Mouse (Mus musculus) forebrain, embryonic 13.5 days (tissue): ENCODE measurements around the gene Retreg1. TPM values are rescaled to one million over a fixed set of nuclear protein-coding genes. Genes with fewer than 3 reads are reported as not detected.
A peak's percentile ranks its signal among the peaks of the same experiment; 100 is the strongest.

ENCODE experiments used
- ATAC-seq: fragments of 200-750 bp; cut with Nextera tagmentation; 2 replicates; pipeline ENCODE4 v1.8.0; 2017
- H3K27ac ChIP-seq: fragments of 300-500 bp; sonication (generic); 2 replicates; pipeline ENCODE4 v1.5.1; 2015; ENCODE audit warnings: inconsistent platforms, mild to moderate bottlenecking, moderate library complexity
- H3K27me3 ChIP-seq: fragments of 300-500 bp; sonication (generic); 2 replicates; pipeline ENCODE4 v1.6.1; 2015; ENCODE audit warnings: mild to moderate bottlenecking, inconsistent platforms
- H3K36me3 ChIP-seq: fragments of 300-500 bp; sonication (generic); 2 replicates; pipeline ENCODE4 v1.6.1; 2015; ENCODE audit warnings: mild to moderate bottlenecking, inconsistent platforms; ENCODE audit not compliant: poor library complexity, severe bottlenecking
- H3K4me1 ChIP-seq: fragments of 300-500 bp; sonication (generic); 2 replicates; pipeline ENCODE4 v1.6.1; 2015; ENCODE audit warnings: inconsistent platforms
- H3K4me2 ChIP-seq: fragments of 300-500 bp; sonication (generic); 2 replicates; pipeline ENCODE4 v1.6.1; 2015; ENCODE audit warnings: inconsistent platforms, mild to moderate bottlenecking, moderate library complexity
- H3K4me3 ChIP-seq: fragments of 300-500 bp; sonication (generic); 2 replicates; pipeline ENCODE4 v1.5.1; 2015; ENCODE audit warnings: mild to moderate bottlenecking, inconsistent platforms
- H3K9ac ChIP-seq: fragments of 300-500 bp; sonication (generic); 2 replicates; pipeline ENCODE4 v1.6.1; 2015; ENCODE audit warnings: mild to moderate bottlenecking, inconsistent platforms
- H3K9me3 ChIP-seq: fragments of 300-500 bp; sonication (generic); replicated peaks from 2 replicates; pipeline ENCODE4 v1.6.1; 2016; ENCODE audit warnings: inconsistent platforms
- WGBS: fragments of 180-500 bp; shearing (Covaris S2); methylation state at CpG from one replicate; pipeline ENCODE4 v1.1.7; 2015; 5-methylcytosine and 5-hydroxymethylcytosine counted together
- polyA plus RNA-seq: library from polyadenylated mRNA; unstranded; fragments of >200 nt; fragmentation: Nextera tagmentation; extraction: Ambion mirVana; gene quantifications from 2 replicates; pipeline ENCODE4 v1.2.1, GENCODE M21; 2015

The Retreg1 gene
- polyA plus RNA-seq, 1 experiment from 2014 or later: 3.5 TPM

GRCm38 (mm10) chr15:25869129-25869528 is 26.1 kb downstream of the Retreg1 start:
- Histone ChIP-seq H3K9me3 (no peaks in the 10 kb centered on the region), H3K4me3 (no peak overlapping the region), H3K36me3 (no peaks in the 10 kb centered on the region), H3K9ac (no peak overlapping the region), H3K4me2 (no peak overlapping the region), H3K4me1 (no peaks in the 10 kb centered on the region), H3K27me3 (no peaks in the 10 kb centered on the region), H3K27ac (no peak overlapping the region)
- no peak for ATAC-seq
- 76% methylated on average over 5 of the region's 5 CpGs for WGBS

GRCm38 (mm10) chr15:25871470-25871869 is 28.5 kb downstream of the Retreg1 start:
- Histone ChIP-seq H3K9me3 (no peaks in the 10 kb centered on the region), H3K27me3 (no peaks in the 10 kb centered on the region), H3K4me2 (no peak overlapping the region), H3K9ac (no peak overlapping the region), H3K36me3 (no peaks in the 10 kb centered on the region), H3K4me1 (no peaks in the 10 kb centered on the region), H3K4me3 (no peak overlapping the region), H3K27ac (no peak overlapping the region)
- WGBS: 94% methylated on average over 7 of the region's 7 CpGs
- ATAC-seq: no peak

GRCm38 (mm10) chr15:25872118-25872517 is 29.1 kb downstream of the Retreg1 start:
- H3K36me3 ChIP-seq: no peaks in the 10 kb centered on the region
- no peak overlapping the region for H3K4me3 ChIP-seq
- 0 out of 2 replicates have a peak, but pooled peaks have one; percentile 33 for ATAC-seq
- no peaks in the 10 kb centered on the region for H3K9me3 ChIP-seq
- H3K9ac ChIP-seq: no peak overlapping the region
- H3K27ac ChIP-seq: no peak overlapping the region
- H3K27me3 ChIP-seq: no peaks in the 10 kb centered on the region
- H3K4me2 ChIP-seq: no peak overlapping the region
- WGBS: 57% methylated on average over 9 of the region's 9 CpGs
- no peaks in the 10 kb centered on the region for H3K4me1 ChIP-seq

- no peak for ATAC-seq
- H3K4me2 ChIP-seq: no peak overlapping the region
- no peaks in the 10 kb centered on the region for H3K36me3 ChIP-seq
- 92% methylated on average over 9 of the region's 9 CpGs for WGBS
- no peaks in the 10 kb centered on the region for H3K27me3 ChIP-seq
- peaks cover 3% of the 10 kb centered on the region; the same call in 1 of the 2 replicates for H3K4me1 ChIP-seq
- H3K27ac ChIP-seq: no peak overlapping the region
- H3K9ac ChIP-seq: no peak overlapping the region
- H3K4me3 ChIP-seq: no peak overlapping the region
- H3K9me3 ChIP-seq: no peaks in the 10 kb centered on the region
These were observed 29.7 kb downstream of the Retreg1 start for GRCm38 (mm10) chr15:25872657-25873056.

- H3K27me3 ChIP-seq: no peaks in the 10 kb centered on the region
- no peaks in the 10 kb centered on the region for H3K9me3 ChIP-seq
- no peak overlapping the region for H3K9ac ChIP-seq
- H3K36me3 ChIP-seq: no peaks in the 10 kb centered on the region
- ATAC-seq: no peak
- peaks cover 7% of the 10 kb centered on the region; the same call in 1 of the 2 replicates for H3K4me1 ChIP-seq
- no peak overlapping the region for H3K4me3 ChIP-seq
- WGBS: 83% methylated on average over 1 of the region's 1 CpGs
- no peak overlapping the region for H3K27ac ChIP-seq
- no peak overlapping the region for H3K4me2 ChIP-seq
These were observed 30.6 kb downstream of the Retreg1 start for GRCm38 (mm10) chr15:25873536-25873935.

- ATAC-seq: no peak
- Histone ChIP-seq H3K27ac (no peak overlapping the region), H3K36me3 (no peaks in the 10 kb centered on the region), H3K4me2 (no peak overlapping the region), H3K9me3 (no peaks in the 10 kb centered on the region), H3K9ac (no peak overlapping the region), H3K4me3 (no peak overlapping the region), H3K27me3 (no peaks in the 10 kb centered on the region), H3K4me1 (peaks cover 7% of the 10 kb centered on the region; the same call in 1 of the 2 replicates)
- WGBS: 57% methylated on average over 15 of the region's 15 CpGs
These were observed 33.7 kb downstream of the Retreg1 start for GRCm38 (mm10) chr15:25876601-25877161.

- Histone ChIP-seq H3K27me3 (no peaks in the 10 kb centered on the region), H3K9me3 (no peaks in the 10 kb centered on the region), H3K9ac (no peak overlapping the region), H3K4me3 (no peak overlapping the region), H3K36me3 (no peaks in the 10 kb centered on the region), H3K4me1 (peaks cover 7% of the 10 kb centered on the region; the same call in 1 of the 2 replicates), H3K4me2 (no peak overlapping the region), H3K27ac (no peak overlapping the region)
- 32% methylated on average over 7 of the region's 7 CpGs for WGBS
- no peak for ATAC-seq
These were observed 34.8 kb downstream of the Retreg1 start for GRCm38 (mm10) chr15:25877798-25878197.

GRCm38 (mm10) chr15:25879229-25879628 is 36.2 kb downstream of the Retreg1 start:
- no peaks in the 10 kb centered on the region for H3K9me3 ChIP-seq
- H3K9ac ChIP-seq: no peak overlapping the region
- 88% methylated on average over 6 of the region's 6 CpGs for WGBS
- H3K36me3 ChIP-seq: no peaks in the 10 kb centered on the region
- no peak overlapping the region for H3K4me2 ChIP-seq
- H3K27me3 ChIP-seq: no peaks in the 10 kb centered on the region
- no peak for ATAC-seq
- no peak overlapping the region for H3K27ac ChIP-seq
- peaks cover 7% of the 10 kb centered on the region; the same call in 1 of the 2 replicates for H3K4me1 ChIP-seq
- no peak overlapping the region for H3K4me3 ChIP-seq

- no peak overlapping the region for H3K4me3 ChIP-seq
- ATAC-seq: no peak
- no peaks in the 10 kb centered on the region for H3K27me3 ChIP-seq
- H3K27ac ChIP-seq: no peak overlapping the region
- 91% methylated on average over 5 of the region's 5 CpGs for WGBS
- H3K36me3 ChIP-seq: no peaks in the 10 kb centered on the region
- no peak overlapping the region for H3K9ac ChIP-seq
- peaks cover 7% of the 10 kb centered on the region; the same call in 1 of the 2 replicates for H3K4me1 ChIP-seq
- no peaks in the 10 kb centered on the region for H3K9me3 ChIP-seq
- H3K4me2 ChIP-seq: no peak overlapping the region
These were observed 37.2 kb downstream of the Retreg1 start for GRCm38 (mm10) chr15:25880192-25880591.

- 67% methylated on average over 4 of the region's 4 CpGs for WGBS
These were observed 39.0 kb downstream of the Retreg1 start for GRCm38 (mm10) chr15:25882002-25882401.

GRCm38 (mm10) chr15:25884416-25884958 is 41.5 kb downstream of the Retreg1 start:
- no peaks in the 10 kb centered on the region for H3K27me3 ChIP-seq
- H3K4me2 ChIP-seq: no peak overlapping the region
- ATAC-seq: no peak
- no peaks in the 10 kb centered on the region for H3K4me1 ChIP-seq
- no peak overlapping the region for H3K4me3 ChIP-seq
- H3K27ac ChIP-seq: no peak overlapping the region
- WGBS: 80% methylated on average over 14 of the region's 14 CpGs
- H3K9ac ChIP-seq: no peak overlapping the region
- H3K36me3 ChIP-seq: no peaks in the 10 kb centered on the region
- no peaks in the 10 kb centered on the region for H3K9me3 ChIP-seq

More at GRCm38 (mm10) chr15:25882002-25882401, 39.0 kb downstream of the Retreg1 start:
- no peaks in the 10 kb centered on the region for H3K27me3 ChIP-seq
- no peak overlapping the region for H3K4me3 ChIP-seq
- no peaks in the 10 kb centered on the region for H3K36me3 ChIP-seq
- no peak overlapping the region for H3K27ac ChIP-seq
- H3K4me2 ChIP-seq: no peak overlapping the region
- peaks cover 7% of the 10 kb centered on the region; the same call in 1 of the 2 replicates for H3K4me1 ChIP-seq
- ATAC-seq: no peak
- H3K9me3 ChIP-seq: no peaks in the 10 kb centered on the region
- no peak overlapping the region for H3K9ac ChIP-seq

GRCm38 (mm10) chr15:25886581-25887011 is 43.6 kb downstream of the Retreg1 start:
- Histone ChIP-seq H3K4me1 (no peaks in the 10 kb centered on the region), H3K9me3 (no peaks in the 10 kb centered on the region), H3K27me3 (no peaks in the 10 kb centered on the region), H3K36me3 (no peaks in the 10 kb centered on the region), H3K9ac (no peak overlapping the region), H3K4me3 (no peak overlapping the region), H3K27ac (no peak overlapping the region), H3K4me2 (no peak overlapping the region)
- ATAC-seq: no peak
- WGBS: 90% methylated on average over 6 of the region's 6 CpGs

- no peaks in the 10 kb centered on the region for H3K4me1 ChIP-seq
- 95% methylated on average over 5 of the region's 5 CpGs for WGBS
- no peak overlapping the region for H3K4me2 ChIP-seq
- H3K27me3 ChIP-seq: no peaks in the 10 kb centered on the region
- no peaks in the 10 kb centered on the region for H3K36me3 ChIP-seq
- no peak overlapping the region for H3K9ac ChIP-seq
- no peak overlapping the region for H3K27ac ChIP-seq
- H3K4me3 ChIP-seq: no peak overlapping the region
- no peaks in the 10 kb centered on the region for H3K9me3 ChIP-seq
- no peak for ATAC-seq
These were observed 46.9 kb downstream of the Retreg1 start for GRCm38 (mm10) chr15:25889927-25890326.
